Mouse (Mus musculus): ENCODE measurements at regions not wholly inside any gene's neighbourhood (a gene's known extent, or its start where the extent isn't known, plus 50 kb on each side); places are given as distances from the start of the nearest gene placed in this dataset.

DNA sequence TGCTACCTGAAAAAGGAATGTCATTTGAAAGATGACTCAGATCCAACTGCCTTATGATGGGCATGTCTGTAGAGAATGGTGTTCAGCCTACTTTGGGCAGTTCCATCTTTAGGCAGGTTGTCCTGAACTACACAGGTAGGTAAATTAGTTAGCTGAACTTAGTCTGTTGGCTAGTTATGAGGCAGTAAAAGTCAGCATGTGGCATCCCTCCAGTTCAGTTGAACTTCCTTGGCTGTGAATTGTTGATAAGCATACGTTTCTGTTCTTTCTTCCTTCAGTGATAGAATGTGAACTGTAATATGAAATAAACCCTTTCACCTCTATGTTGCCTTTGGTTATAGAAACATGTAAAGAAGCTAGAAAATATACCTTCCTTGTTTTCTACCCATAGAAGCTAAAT is 1198.8 kb downstream of the Cntnap5b start:
- H3K36me3 ChIP-seq (ENCODE audit: insufficient read depth, low read length) = no peaks in the 10 kb centered on the region
- H3K4me2 ChIP-seq (ENCODE audit: low read depth, low read length, poor library complexity, severe bottlenecking) = no peak overlapping the region
- H3K9me3 ChIP-seq (ENCODE audit: low read length) = no peaks in the 10 kb centered on the region
- H3K27ac ChIP-seq (ENCODE audit: low read depth, low read length) = no peak overlapping the region
- WGBS = 80% methylated on average over 1 of the region's 1 CpGs
- H3K4me1 ChIP-seq (ENCODE audit: insufficient read depth, low read length) = no peaks in the 10 kb centered on the region
- H3K9ac ChIP-seq (replicated peaks; ENCODE audit: low read length, poor library complexity, severe bottlenecking) = no peak overlapping the region
- H3K27me3 ChIP-seq (ENCODE audit: insufficient read depth, low read length) = no peaks in the 10 kb centered on the region
- DNase-seq (ENCODE audit: low spot score) = no peak
- H3K4me3 ChIP-seq (ENCODE audit: low read depth, low read length) = no peak overlapping the region
- TF ChIP-seq CTCF (IDR thresholded peaks at IDR 0.05) = no peak
- no peak for ATAC-seq (ENCODE audit: low FRiP score)

DNA sequence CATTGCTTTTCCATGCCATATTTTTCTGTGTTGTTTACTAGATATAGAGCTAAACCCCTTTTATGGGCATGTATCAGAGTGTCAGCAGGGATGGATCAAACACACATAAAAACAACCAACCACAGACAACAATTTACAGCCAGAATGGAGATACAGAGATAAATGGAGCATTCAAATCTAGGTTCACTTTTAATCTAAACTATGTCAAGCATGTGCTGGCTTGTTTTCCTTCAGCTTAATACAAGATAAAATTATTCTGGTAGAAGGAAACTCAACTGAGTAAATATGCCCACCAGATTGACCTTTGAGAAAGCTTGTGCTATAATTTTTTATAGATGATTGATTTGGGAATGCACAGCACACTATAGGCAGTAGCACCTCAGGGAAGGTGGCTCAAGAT is 1199.7 kb downstream of the Cntnap5b start:
- H3K27ac ChIP-seq (ENCODE audit: low read depth, low read length) = no peak overlapping the region
- ATAC-seq (ENCODE audit: low FRiP score) = no peak

DNA sequence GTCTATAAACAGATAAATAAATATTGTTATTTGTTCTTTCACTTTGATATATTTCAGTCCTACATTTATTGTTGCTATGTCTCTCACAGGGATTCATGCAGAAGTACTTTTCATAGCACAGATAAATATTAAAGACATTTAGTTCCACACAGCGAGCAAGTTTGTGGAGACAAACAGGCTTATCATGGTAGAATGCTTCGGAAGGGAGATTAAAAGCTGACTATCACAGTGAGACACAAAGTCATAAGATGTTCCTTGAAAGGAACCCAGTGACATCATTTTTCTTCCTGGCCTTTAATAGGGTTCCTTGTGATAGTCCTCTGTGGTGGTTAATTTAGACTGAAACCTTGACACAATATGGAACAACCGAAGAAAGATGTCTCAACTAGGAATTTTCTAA is 1201.1 kb downstream of the Cntnap5b start:
- ATAC-seq (ENCODE audit: low FRiP score) = no peak
- Histone ChIP-seq H3K4me2 (ENCODE audit: low read depth, low read length, poor library complexity, severe bottlenecking) (no peak overlapping the region), H3K9me3 (ENCODE audit: low read length) (no peaks in the 10 kb centered on the region), H3K9ac (replicated peaks; ENCODE audit: low read length, poor library complexity, severe bottlenecking) (no peak overlapping the region), H3K27me3 (ENCODE audit: insufficient read depth, low read length) (no peaks in the 10 kb centered on the region), H3K36me3 (ENCODE audit: insufficient read depth, low read length) (no peaks in the 10 kb centered on the region), H3K4me1 (ENCODE audit: insufficient read depth, low read length) (no peaks in the 10 kb centered on the region), H3K27ac (ENCODE audit: low read depth, low read length) (no peak overlapping the region), H3K4me3 (ENCODE audit: low read depth, low read length) (no peak overlapping the region)
- 79% methylated on average over 3 of the region's 3 CpGs for WGBS
- no peak for DNase-seq (ENCODE audit: low spot score)
- no peak for TF ChIP-seq CTCF (IDR thresholded peaks at IDR 0.05)

More for the DNA sequence above, 1199.7 kb downstream of the Cntnap5b start:
- Histone ChIP-seq H3K4me1 (ENCODE audit: insufficient read depth, low read length) (no peaks in the 10 kb centered on the region), H3K9ac (replicated peaks; ENCODE audit: low read length, poor library complexity, severe bottlenecking) (no peak overlapping the region), H3K4me2 (ENCODE audit: low read depth, low read length, poor library complexity, severe bottlenecking) (no peak overlapping the region), H3K9me3 (ENCODE audit: low read length) (no peaks in the 10 kb centered on the region), H3K4me3 (ENCODE audit: low read depth, low read length) (no peak overlapping the region), H3K27me3 (ENCODE audit: insufficient read depth, low read length) (no peaks in the 10 kb centered on the region), H3K36me3 (ENCODE audit: insufficient read depth, low read length) (no peaks in the 10 kb centered on the region)
- no peak for TF ChIP-seq CTCF (IDR thresholded peaks at IDR 0.05)
- no peak for DNase-seq (ENCODE audit: low spot score)

All from midbrain, postnatal 0 days (tissue).